Mouse (Mus musculus): ENCODE data around the gene Chpf2. TPM values are rescaled to one million over a fixed set of nuclear protein-coding genes. Genes with fewer than 3 reads are reported as not detected.

Gene Chpf2
- total RNA-seq, 2 experiments from 2014 or later, result 55.9 to 59.7 TPM

GRCm38 (mm10) chr5:24601911-24602750 is 15.6 kb downstream of the Chpf2 start:
- intact Hi-C loops (cut with DNase I), result no loop called here
- DNase-seq (ENCODE audit: extremely low spot score in 1 of 2, low spot score in 2 of 2), result peak in 1 of 2 experiments; percentile 85

- peak in 1 of 2 experiments; percentile 86 for DNase-seq (ENCODE audit: extremely low spot score in 1 of 2, low spot score in 2 of 2)
- intact Hi-C loops (cut with DNase I), result no loop called here
Observed at GRCm38 (mm10) chr5:24602751-24603343, 16.3 kb downstream of the Chpf2 start.

DNA sequence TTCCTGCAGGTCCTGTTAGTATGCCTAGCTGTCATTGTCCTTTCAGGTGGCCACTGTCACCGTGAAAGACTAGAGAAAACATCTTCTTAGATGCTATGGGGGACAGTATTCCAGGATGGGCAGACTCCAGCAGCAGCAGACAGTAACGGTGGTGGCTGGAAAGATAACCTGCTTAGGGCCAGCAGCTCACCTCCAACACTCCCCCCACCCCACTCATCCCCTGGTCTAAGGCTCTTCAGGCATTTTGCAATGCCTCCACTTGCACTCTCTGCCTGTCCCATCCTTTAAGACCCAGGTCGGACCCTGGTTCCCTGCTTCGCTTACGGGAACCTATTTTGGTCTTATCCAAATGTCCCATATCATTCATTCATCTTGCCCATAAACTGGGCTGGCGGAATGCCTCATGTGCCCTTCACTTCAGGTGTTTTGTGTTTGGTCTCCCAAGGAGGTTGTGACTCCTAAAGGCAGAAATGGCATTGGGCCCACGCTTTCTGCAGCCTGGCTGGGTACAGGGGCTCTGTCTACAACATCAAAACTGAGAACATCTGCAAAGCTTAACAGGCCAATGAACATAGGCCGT is 17.0 kb downstream of the Chpf2 start:
- intact Hi-C loops (cut with DNase I), result no loop called here
- DNase-seq (ENCODE audit: extremely low spot score in 1 of 2, low spot score in 2 of 2), result peak in 1 of 2 experiments; percentile 29

DNA sequence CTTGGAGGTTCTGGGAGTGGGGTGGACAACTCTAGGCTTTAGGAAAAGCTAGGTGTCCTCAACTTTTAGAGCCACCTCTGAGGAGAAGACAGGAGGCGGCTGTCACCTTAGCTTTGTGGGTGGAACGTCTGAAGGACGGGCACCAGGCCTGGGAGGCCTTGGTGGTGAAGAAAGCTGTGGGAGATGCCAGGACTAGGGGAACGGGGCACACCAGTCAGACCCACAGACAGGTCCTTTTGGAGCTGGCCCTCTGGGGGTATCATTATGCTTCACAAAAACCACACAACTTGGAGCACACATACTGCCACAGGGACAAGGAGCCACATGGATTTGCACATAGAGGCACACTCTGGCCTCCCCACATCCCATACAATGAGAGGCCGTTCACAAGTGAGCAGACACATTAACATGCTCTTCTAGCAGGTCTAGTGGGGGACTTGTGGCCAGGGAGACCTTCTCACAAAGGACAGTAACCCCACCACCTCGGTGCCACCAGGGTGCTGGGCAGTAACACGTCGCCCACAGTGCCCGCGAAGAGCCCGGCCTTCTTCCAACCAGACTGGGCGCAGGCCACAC is 17.6 kb downstream of the Chpf2 start:
- intact Hi-C loops (cut with DNase I), result no loop called here
- peak in 1 of 2 experiments; percentile 23 for DNase-seq (ENCODE audit: extremely low spot score in 1 of 2, low spot score in 2 of 2)

- intact Hi-C loops (cut with DNase I), result no loop called here
- DNase-seq (ENCODE audit: extremely low spot score in 1 of 2, low spot score in 2 of 2), result peak in 1 of 2 experiments; percentile 92
Observed at GRCm38 (mm10) chr5:24604656-24605100, 18.1 kb downstream of the Chpf2 start.

DNA sequence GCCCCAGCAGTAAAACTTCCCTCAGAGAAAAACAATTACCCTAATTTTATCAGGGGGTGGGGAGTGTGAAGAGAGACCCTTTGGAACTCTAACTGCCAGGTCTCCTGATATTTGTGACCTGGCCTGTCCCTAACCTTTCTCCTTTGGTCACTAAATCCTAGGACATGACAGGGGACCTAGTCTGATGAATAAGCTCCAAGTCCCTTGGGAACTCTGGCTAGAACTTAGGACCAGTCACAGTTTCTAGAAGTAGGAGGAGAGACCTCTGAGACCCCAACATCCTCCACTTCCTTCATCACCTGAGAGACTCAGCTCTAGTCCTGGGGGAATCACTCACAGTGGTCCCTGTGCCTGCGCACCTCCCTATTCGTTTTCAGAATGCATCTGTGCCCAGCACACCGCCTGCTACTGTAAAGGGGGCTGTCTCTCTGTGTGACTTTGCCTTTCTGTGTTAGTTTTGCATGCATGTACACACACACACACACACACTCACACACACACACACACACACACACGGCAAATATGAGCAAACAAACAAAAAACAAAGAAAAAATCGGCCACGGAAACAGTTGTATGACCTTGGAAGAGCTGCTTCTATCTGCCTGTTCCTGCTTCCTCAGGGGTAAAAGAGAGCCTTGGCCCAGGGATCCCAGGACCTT is 18.9 kb downstream of the Chpf2 start:
- no peak for DNase-seq (ENCODE audit: extremely low spot score in 1 of 2, low spot score in 2 of 2)
- intact Hi-C loops (cut with DNase I), result no loop called here

DNA sequence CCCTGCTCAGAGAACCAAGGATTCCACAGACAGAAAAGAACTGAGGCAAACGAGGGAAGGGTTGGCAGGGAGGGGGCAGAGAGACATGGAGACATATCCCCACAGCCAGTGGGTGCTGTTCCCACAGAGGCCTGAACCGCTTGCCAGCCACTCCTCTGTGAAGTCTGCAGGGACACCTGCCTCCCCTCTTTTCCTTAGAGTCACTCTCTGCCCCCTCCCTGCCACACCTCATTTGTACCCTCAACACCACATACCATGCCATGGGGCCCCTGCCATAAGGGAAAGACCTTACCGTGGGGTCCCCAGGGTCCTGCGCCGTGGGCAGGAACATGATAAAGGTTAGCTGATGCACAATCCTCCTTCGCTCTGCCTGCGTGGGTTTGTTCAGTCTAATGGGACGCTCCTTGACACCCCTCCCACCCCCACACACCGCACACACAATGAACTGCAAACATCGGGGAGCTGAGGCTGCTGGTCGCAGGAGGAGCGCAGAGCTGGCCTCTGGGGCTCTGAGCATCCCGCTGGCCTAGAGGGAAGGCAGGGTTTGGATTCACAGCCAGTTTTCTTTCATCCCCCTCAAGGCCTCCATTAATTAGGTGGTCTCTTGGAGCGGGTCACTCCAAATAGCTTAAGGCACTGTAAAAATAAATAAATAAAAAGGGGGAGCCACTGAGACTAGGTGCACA is 19.6 kb downstream of the Chpf2 start:
- peak in 1 of 2 experiments; percentile 31 for DNase-seq (ENCODE audit: extremely low spot score in 1 of 2, low spot score in 2 of 2)
- intact Hi-C loops (cut with DNase I), result no loop called here

DNA sequence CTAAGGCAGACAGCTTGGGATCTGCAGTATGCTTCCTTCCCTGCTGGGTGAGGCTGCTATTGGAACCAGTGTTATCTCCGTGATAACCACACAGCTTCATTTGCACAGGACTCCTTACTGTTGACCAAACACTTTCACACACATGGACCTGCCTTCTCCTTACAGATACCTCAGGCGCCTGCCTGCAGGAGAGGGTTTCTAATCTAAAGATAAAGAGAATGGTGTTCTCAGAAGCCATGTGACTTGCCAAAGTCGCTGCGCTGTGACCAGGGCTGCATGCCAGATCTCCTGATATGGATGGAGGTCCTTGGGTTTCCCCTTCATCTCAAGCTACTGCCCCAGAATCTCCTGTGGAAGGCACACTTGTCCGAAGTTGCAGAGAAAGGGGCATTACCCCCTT is 22.8 kb downstream of the Chpf2 start:
- intact Hi-C loops (cut with DNase I), result no loop called here
- DNase-seq (ENCODE audit: extremely low spot score in 1 of 2, low spot score in 2 of 2), result no peak

GRCm38 (mm10) chr5:24611366-24612301 is 25.1 kb downstream of the Chpf2 start:
- DNase-seq (ENCODE audit: extremely low spot score in 1 of 2, low spot score in 2 of 2), result peak in 1 of 2 experiments; percentile 51
- intact Hi-C loops (cut with DNase I), result no loop called here

DNA sequence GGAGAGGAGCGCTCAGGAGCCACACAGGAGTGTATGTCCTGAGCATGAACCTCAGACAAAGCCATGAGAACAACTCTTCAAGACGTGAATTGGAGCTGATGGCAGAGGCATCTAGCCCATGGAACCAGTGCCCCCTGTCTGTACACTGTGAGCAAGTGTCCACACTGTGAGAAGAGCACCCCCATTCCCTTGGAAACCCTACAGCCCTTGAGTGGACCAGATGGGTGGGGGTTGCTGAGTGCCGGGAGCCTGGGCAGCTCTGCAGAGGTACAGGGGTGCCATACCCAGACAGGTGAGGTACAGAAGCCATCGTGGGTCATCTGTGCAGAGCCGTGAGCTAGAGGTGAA is 25.7 kb downstream of the Chpf2 start:
- intact Hi-C loops (cut with DNase I), result no loop called here
- DNase-seq (ENCODE audit: extremely low spot score in 1 of 2, low spot score in 2 of 2), result no peak

GRCm38 (mm10) chr5:24615097-24615496 is 28.6 kb downstream of the Chpf2 start:
- DNase-seq (ENCODE audit: extremely low spot score in 1 of 2, low spot score in 2 of 2), result no peak

GRCm38 (mm10) chr5:24618921-24619320 is 32.4 kb downstream of the Chpf2 start:
- intact Hi-C loops (cut with DNase I), result no loop called here
- no peak for DNase-seq (ENCODE audit: extremely low spot score in 1 of 2, low spot score in 2 of 2)

More at GRCm38 (mm10) chr5:24615097-24615496, 28.6 kb downstream of the Chpf2 start:
- intact Hi-C loops (cut with DNase I), result no loop called here

- no peak for DNase-seq (ENCODE audit: extremely low spot score in 1 of 2, low spot score in 2 of 2)
- intact Hi-C loops (cut with DNase I), result no loop called here
Observed at GRCm38 (mm10) chr5:24620116-24620515, 33.6 kb downstream of the Chpf2 start.

- intact Hi-C loops (cut with DNase I), result no loop called here
- DNase-seq (ENCODE audit: extremely low spot score in 1 of 2, low spot score in 2 of 2), result no peak
Observed at GRCm38 (mm10) chr5:24620626-24621025, 34.1 kb downstream of the Chpf2 start.

- DNase-seq (ENCODE audit: extremely low spot score in 1 of 2, low spot score in 2 of 2), result no peak
- intact Hi-C loops (cut with DNase I), result no loop called here
Observed at GRCm38 (mm10) chr5:24622386-24623040, 36.0 kb downstream of the Chpf2 start.

GRCm38 (mm10) chr5:24623041-24623985 is 36.8 kb downstream of the Chpf2 start:
- intact Hi-C loops (cut with DNase I), result no loop called here
- DNase-seq (ENCODE audit: extremely low spot score in 1 of 2, low spot score in 2 of 2), result peak in 1 of 2 experiments; percentile 55

Data from left cerebral cortex, postnatal 10 days (tissue).